Mouse (Mus musculus) cortical plate, adult 2 months (tissue): ENCODE results near the gene Entpd7.

ENCODE experiments used
- CTCF ChIP-seq: fragments of 200-500 bp; IDR thresholded peaks from 2 replicates; pipeline ENCODE4 v1.5.1; 2011; ENCODE audit warnings: mild to moderate bottlenecking, control low read depth, low read length; ENCODE audit not compliant: insufficient read depth; ENCODE audit errors: extremely low read depth
- POLR2A ChIP-seq: fragments of 200-500 bp; IDR thresholded peaks from 2 replicates; pipeline ENCODE4 v1.6.1; 2011; ENCODE audit warnings: mild to moderate bottlenecking, low read length, control low read depth; ENCODE audit not compliant: insufficient read depth; ENCODE audit errors: extremely low read depth

- TF ChIP-seq CTCF, result no peak
- no peak for TF ChIP-seq POLR2A
Measured at GRCm38 (mm10) chr19:43743401-43743800, 53.9 kb downstream of the Entpd7 start.
